10 mouse cellular contexts compared by ENCODE assay signal in genomic region chr11:96765645-96766044, GRCm38 (mm10). TPM values are rescaled to one million over a fixed set of nuclear protein-coding genes. Genes with fewer than 3 reads are reported as not detected.
DNase-seq lines count a peak whose midpoint lies in the region; ATAC-seq and TF ChIP-seq lines count a peak whose summit lies in the region.
"Had no signal": no experiment of that assay in that cellular context is flagged by ENCODE, and none has a peak within 500 bp of the region (broad histone marks: within the 10 kb centered on the region; RNA-seq: fewer than 3 reads in every experiment).

No protein-coding gene starts in this region.

- whole genome bisulfite sequencing in liver, embryonic 12.5 days (ENCODE audit: insufficient replicate concordance), result 23% methylated on average over 7 of the region's 7 CpGs
- WGBS in heart, embryonic 13.5 days, result 63% methylated on average over 7 of the region's 7 CpGs
- 13% methylated on average over 7 of the region's 7 CpGs for WGBS in liver, postnatal 0 days (ENCODE audit: insufficient replicate concordance)

- TF ChIP-seq CTCF in liver, postnatal 0 days (IDR thresholded peaks at IDR 0.05; ENCODE audit: low read depth), result no peak

- peak; percentile 9 for DNase-seq in liver
- DNase-seq in liver, postnatal 0 days, result no peak
- DNase-seq in splenic B cell, adult 2 months (ENCODE audit: low read depth, low spot score), result peak; percentile 53
- no peak for DNase-seq in layer of hippocampus, postnatal 14 days (ENCODE audit: low spot score in 2 of 2)
- DNase-seq in left cerebral cortex, postnatal 4 days, result no peak
- DNase-seq: cerebellum, postnatal 10 days; midbrain, embryonic 14.5 days; thymus, adult 18-20 months had no signal

- no peaks in the 10 kb centered on the region for H3K27me3 ChIP-seq in liver, embryonic 12.5 days (replicated peaks)
- no peaks in the 10 kb centered on the region for H3K27me3 ChIP-seq in heart, embryonic 13.5 days (replicated peaks)
- no peaks in the 10 kb centered on the region for H3K27me3 ChIP-seq in liver, postnatal 0 days (ENCODE audit: insufficient read depth, low read length)
- H3K27me3 ChIP-seq in splenic B cell, adult 2 months (ENCODE audit: control insufficient read depth, insufficient read depth, low read length, poor library complexity, severe bottlenecking), result no peaks in the 10 kb centered on the region

- peaks cover 34% of the 10 kb centered on the region for H3K36me3 ChIP-seq in liver, embryonic 12.5 days
- H3K36me3 ChIP-seq in heart, embryonic 13.5 days, result peaks cover 34% of the 10 kb centered on the region
- H3K36me3 ChIP-seq in liver, postnatal 0 days (replicated peaks; ENCODE audit: insufficient read depth, low read length), result peaks cover 30% of the 10 kb centered on the region
- H3K36me3 ChIP-seq in splenic B cell, adult 2 months (ENCODE audit: control insufficient read depth, insufficient read depth, low read length, poor library complexity, severe bottlenecking), result peaks cover 14% of the 10 kb centered on the region

- no peak for TF ChIP-seq EP300 in liver, postnatal 0 days (IDR thresholded peaks at IDR 0.05; ENCODE audit: low read depth)

- intact Hi-C loops in left cerebral cortex, postnatal 4 days (cut with DNase I), result no loop called here

- H3K9me3 ChIP-seq in liver, embryonic 12.5 days (replicated peaks), result no peaks in the 10 kb centered on the region
- no peaks in the 10 kb centered on the region for H3K9me3 ChIP-seq in heart, embryonic 13.5 days
- H3K9me3 ChIP-seq in liver, postnatal 0 days (ENCODE audit: low read length), result no peaks in the 10 kb centered on the region

- no peak overlapping the region for H3K27ac ChIP-seq in liver, embryonic 12.5 days
- H3K27ac ChIP-seq in heart, embryonic 13.5 days (replicated peaks), result peak overlapping the region; percentile 53; the same call in 1 of the 2 replicates
- H3K27ac ChIP-seq in liver, postnatal 0 days (ENCODE audit: low read depth), result peak overlapping the region; percentile 69

- no peak for ATAC-seq in liver, embryonic 12.5 days
- no peak for ATAC-seq in heart, embryonic 13.5 days (ENCODE audit: extremely low read depth, insufficient number of reproducible peaks, low FRiP score, low TSS enrichment)
- ATAC-seq in liver, postnatal 0 days, result peak; percentile 61

- H3K4me2 ChIP-seq in liver, embryonic 12.5 days, result no peak overlapping the region
- no peak overlapping the region for H3K4me2 ChIP-seq in heart, embryonic 13.5 days
- H3K4me2 ChIP-seq in liver, postnatal 0 days (ENCODE audit: low read depth, low read length), result 0 out of 2 replicates have a peak overlapping the region, but pooled peaks have one; percentile 9

- no peak overlapping the region for H3K4me3 ChIP-seq in liver, embryonic 12.5 days
- no peak overlapping the region for H3K4me3 ChIP-seq in heart, embryonic 13.5 days
- H3K4me3 ChIP-seq in liver, postnatal 0 days (ENCODE audit: low read depth, low read length), result no peak overlapping the region

- peaks cover 22% of the 10 kb centered on the region for H3K4me1 ChIP-seq in liver, embryonic 12.5 days
- H3K4me1 ChIP-seq in heart, embryonic 13.5 days, result 0 out of 2 replicates have a peak, but pooled peaks cover 5% of the 10 kb centered on the region
- H3K4me1 ChIP-seq in liver, postnatal 0 days (ENCODE audit: insufficient read depth), result 0 out of 2 replicates have a peak, but pooled peaks cover 6% of the 10 kb centered on the region

- H3K9ac ChIP-seq in liver, embryonic 12.5 days, result no peak overlapping the region
- H3K9ac ChIP-seq in heart, embryonic 13.5 days, result no peak overlapping the region
- H3K9ac ChIP-seq in liver, postnatal 0 days (replicated peaks), result no peak overlapping the region

RNA-seq across cellular contexts. Expression of gene Snx11, which starts 11.7 kb away (rescaled TPM):
- polyA plus RNA-seq in liver, embryonic 12.5 days (2016; fragmentation: Nextera tagmentation; extraction: Ambion mirVana), result 14.3 and 14.4 TPM in 2 replicates
- polyA plus RNA-seq in heart, embryonic 13.5 days (2015; fragmentation: Nextera tagmentation; extraction: Ambion mirVana), result 10.7 and 11.8 TPM in 2 replicates
- 7.0 and 7.5 TPM in 2 replicates for polyA plus RNA-seq in liver, postnatal 0 days (2015; fragmentation: Nextera tagmentation; extraction: Ambion mirVana)
- total RNA-seq in layer of hippocampus, postnatal 14 days (2021), result 10 to 100 TPM; 44.3 to 45.8 TPM
- total RNA-seq in left cerebral cortex, postnatal 4 days (2021), result 10 to 100 TPM; 46.3 to 50.4 TPM

RNA-seq across cellular contexts. Expression of gene Cbx1, which starts 23.3 kb away (rescaled TPM):
- polyA plus RNA-seq in liver, embryonic 12.5 days (2016; fragmentation: Nextera tagmentation; extraction: Ambion mirVana), result 51.6 and 52.4 TPM in 2 replicates
- polyA plus RNA-seq in heart, embryonic 13.5 days (2015; fragmentation: Nextera tagmentation; extraction: Ambion mirVana), result 53.3 and 56.4 TPM in 2 replicates
- 20.7 and 24.9 TPM in 2 replicates for polyA plus RNA-seq in liver, postnatal 0 days (2015; fragmentation: Nextera tagmentation; extraction: Ambion mirVana)
- total RNA-seq in layer of hippocampus, postnatal 14 days (2021), result 10 to 100 TPM; 51.0 to 54.8 TPM
- 10 to 100 TPM; 79.3 to 79.5 TPM for total RNA-seq in left cerebral cortex, postnatal 4 days (2021)

Comparison
In these comparisons a context has a peak if more than half of its experiments do, and no peak if none do; other contexts are left out.
1. DNase-seq: peak in liver (single experiment) and splenic B cell, adult 2 months (single experiment); none in liver, postnatal 0 days (single experiment), layer of hippocampus, postnatal 14 days (0 of 2) and left cerebral cortex, postnatal 4 days (single experiment).